Mouse (Mus musculus): ENCODE results near the gene Mfsd1. TPM values are rescaled to one million over a fixed set of nuclear protein-coding genes. Genes with fewer than 3 reads are reported as not detected.
A peak's percentile ranks its signal among the peaks of the same experiment; 100 is the strongest.

Gene Mfsd1
- 59.1 and 73.9 TPM in 2 replicates for total RNA-seq (2021)
- long read RNA-seq, transcript Mfsd1-201 (16 exons, 3,011 nt), result major isoform, 132 of 149 reads
- long read RNA-seq, partial matches to known transcripts, result 13 of 149 reads
- long read RNA-seq, other reads (novel, unspliced or antisense), result 4 of 149 reads

GRCm38 (mm10) chr3:67582273-67583124, at the start of gene Mfsd1:
Gene Mfsd1, plus strand, starts transcription at chr3:67582741.
- peak; percentile 81 for DNase-seq

GRCm38 (mm10) chr3:67543630-67544029, 38.9 kb upstream of the Mfsd1 start:
- DNase-seq, result no peak

DNA sequence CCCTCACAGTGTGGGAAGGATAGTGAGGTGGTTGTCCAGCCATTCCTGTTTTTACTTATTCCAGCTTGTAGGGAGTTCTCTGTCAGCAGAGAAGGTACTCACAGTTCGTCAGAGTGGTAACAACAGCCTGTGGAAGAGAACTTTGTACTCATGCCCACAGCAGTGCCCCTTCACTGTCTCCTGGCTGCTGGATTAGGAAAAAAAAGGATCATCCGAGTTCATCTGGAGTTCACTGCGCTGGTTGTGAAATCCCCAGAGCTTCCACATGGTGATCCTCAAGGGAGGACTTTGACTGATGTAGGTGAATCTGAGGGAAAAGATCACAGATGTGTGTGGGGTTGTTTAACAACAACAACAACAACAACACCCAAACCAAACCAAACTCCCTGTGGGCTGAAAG, 31.3 kb upstream of the Mfsd1 start:
- no peak for DNase-seq

- no peak for DNase-seq
Observed at GRCm38 (mm10) chr3:67553281-67553680, 29.3 kb upstream of the Mfsd1 start.

- DNase-seq, result no peak
Observed at GRCm38 (mm10) chr3:67553927-67554448, 28.6 kb upstream of the Mfsd1 start.

GRCm38 (mm10) chr3:67555211-67555610, 27.3 kb upstream of the Mfsd1 start:
- DNase-seq, result no peak

DNA sequence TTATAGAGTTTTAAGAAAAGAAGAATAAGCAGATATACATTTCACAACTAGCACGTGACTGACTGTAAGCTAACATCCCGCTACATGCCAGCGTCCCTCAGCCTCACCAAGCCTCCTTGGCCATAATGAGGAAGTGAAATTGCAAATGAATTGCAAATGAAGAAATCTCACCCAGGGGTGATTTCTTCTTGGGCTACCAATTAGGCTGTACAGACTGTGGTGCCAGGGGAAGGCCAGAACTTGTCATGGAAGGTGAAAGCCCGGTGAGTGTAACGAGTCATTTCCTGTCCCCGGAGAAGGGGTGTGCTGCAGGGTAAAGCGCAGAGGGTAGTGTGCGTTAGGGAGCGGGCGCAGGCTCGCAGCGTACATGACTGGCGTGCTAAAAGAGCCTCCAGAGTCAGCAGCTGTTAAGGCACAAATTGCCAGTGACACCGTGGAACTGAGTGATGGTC, 25.3 kb upstream of the Mfsd1 start:
- DNase-seq, result no peak

DNA sequence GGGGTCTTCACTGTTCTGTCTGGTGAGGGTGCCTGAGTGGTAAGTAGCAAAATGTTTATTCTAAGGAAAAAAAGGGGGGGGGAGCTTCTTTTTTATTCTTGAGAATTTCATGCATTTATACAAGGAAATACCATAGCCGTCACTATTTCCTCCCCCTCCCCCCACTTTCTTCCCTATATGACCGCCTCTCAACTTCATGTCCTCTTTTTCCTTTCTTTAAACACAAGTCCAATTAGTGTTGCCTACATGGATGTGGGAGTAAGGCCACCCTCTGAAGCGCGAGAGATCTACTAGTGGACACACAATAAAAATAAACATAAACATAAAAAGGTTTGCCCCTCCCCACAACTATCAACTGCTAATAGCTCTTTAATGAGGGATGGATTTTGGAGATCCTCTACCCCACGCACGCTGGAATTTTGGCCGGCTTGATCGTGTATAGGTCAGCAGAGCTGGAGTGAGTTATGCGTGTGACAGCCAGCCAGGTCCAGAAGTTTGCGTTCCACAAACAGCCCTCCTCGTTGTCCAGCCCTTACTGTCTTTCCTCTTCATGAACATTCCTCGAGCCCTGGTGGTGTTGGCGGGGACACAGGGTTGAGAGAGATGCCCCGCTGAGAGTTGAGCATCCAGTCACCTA, 24.7 kb upstream of the Mfsd1 start:
- no peak for DNase-seq

- no peak for DNase-seq
Observed at GRCm38 (mm10) chr3:67564731-67565357, 17.7 kb upstream of the Mfsd1 start.

DNA sequence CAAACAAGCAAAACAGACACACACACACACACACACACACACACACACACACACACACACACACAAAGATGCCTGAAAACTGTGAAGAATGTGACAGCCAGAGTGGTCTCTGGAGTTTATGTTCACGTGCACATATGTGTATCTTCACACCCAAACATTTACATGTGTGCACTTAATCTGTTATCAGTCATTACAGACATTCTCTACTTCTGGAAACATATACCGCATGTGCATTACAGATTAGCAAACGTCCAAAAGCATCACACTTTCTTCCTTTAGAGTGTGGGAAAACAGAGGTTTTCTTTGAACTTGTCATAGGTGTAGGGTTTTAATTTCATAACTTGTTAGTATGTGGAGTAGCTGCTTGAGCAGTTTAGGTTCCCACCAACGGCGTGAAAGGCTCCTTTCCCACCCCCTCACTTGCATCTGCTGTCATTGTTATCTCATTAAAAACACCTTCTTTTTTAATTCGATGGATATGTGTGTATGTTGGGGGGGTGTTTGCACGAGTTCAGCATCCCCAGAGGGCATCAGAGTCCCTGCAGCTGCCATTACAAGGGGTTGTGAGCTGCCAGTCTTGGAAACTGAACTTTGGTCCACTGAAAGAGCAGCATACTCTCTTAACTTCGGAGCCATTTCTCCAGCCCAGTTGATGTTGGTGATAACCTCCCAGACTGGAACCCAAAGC, 16.9 kb upstream of the Mfsd1 start:
- no peak for DNase-seq

DNA sequence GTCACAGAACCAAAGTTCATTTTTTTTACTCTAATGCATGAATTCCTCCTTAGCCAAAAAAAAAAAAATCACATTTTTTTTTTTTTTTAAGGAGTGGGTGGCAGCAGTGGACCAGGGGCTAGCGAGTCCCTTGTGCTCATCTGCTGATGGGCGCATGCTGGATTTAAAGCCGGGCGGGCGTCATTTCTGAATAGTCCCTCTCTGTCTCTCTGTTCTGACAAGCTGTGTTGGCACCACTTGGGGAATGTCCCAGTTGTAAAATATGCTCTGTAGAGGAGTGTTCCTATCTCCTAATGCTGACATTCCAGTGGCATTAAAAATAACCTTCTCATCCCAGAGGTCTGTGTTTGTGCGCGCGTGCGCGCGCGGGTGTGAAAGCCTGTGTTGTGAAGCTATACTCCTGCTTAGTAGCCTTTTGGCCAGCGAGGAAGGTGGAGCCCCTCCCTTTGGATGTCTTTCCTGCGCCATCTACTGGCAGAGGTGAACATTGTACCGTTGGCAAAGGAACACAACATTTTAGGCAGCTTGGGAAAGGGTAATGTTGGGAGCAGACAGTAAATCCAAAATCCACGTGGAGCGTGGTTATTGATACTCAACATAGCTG, 14.4 kb upstream of the Mfsd1 start:
- DNase-seq, result peak; percentile 46

GRCm38 (mm10) chr3:67572918-67573317, 9.6 kb upstream of the Mfsd1 start:
- no peak for DNase-seq

GRCm38 (mm10) chr3:67573523-67573922, 9.0 kb upstream of the Mfsd1 start:
- DNase-seq, result no peak

DNA sequence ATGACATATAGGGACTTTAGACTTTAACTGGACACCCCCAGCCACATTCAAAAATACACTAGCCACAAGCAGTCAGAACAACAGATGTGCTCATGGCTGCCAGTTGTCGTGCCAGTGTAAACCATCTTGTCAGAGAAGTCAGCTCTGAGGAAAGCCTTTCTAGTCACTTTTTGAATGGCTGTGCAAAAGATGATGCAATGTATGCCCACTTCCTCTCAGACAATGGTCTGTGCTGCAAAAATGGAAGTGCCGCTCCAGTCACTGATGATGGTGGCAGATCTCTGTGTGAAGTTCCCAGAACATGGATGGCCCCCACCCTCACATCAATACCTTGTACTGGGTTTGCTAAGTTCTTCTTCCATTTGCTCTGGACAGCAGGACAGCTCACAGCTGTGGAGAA, 6.3 kb upstream of the Mfsd1 start:
- no peak for DNase-seq

- no peak for DNase-seq
Observed at GRCm38 (mm10) chr3:67576724-67577123, 5.8 kb upstream of the Mfsd1 start.

GRCm38 (mm10) chr3:67583125-67583845, 744 bp downstream of the Mfsd1 start:
- DNase-seq, result no peak

GRCm38 (mm10) chr3:67583846-67584186, 1.3 kb downstream of the Mfsd1 start:
- no peak for DNase-seq

GRCm38 (mm10) chr3:67586511-67586910, 4.0 kb downstream of the Mfsd1 start:
- DNase-seq, result no peak

- DNase-seq, result no peak
Observed at GRCm38 (mm10) chr3:67587430-67587829, 4.9 kb downstream of the Mfsd1 start.

DNA sequence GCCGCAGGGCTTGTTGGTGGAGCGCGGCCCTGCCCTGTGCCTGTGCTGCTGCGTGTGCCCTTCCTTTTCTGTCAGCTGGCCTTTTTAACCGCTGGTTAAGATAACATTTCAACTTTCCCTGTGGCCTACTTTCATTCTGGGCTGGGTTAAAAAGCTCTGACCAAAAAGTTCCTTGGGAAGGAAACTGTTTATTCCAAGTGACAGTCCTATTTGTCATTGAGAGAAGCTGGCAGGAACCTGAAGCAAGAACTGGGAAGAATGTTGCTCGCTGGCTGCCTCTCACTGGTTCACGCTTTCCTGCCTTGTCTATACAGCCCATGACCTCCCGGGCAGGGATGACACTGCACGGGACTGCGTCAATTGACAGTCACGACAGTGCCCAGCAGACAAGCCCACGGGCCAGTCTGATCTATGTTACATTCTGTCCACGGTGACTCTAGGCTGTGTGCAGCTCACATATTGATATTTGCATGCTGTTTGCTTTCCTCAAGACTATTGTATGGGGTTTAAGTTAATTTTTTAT, 19.1 kb downstream of the Mfsd1 start:
- DNase-seq, result no peak

- no peak for DNase-seq
Observed at GRCm38 (mm10) chr3:67618222-67618621, 35.7 kb downstream of the Mfsd1 start.
